Mouse (Mus musculus): ENCODE measurements at regions not wholly inside any gene's neighbourhood (a gene's known extent, or its start where the extent isn't known, plus 50 kb on each side); places are given as distances from the start of the nearest gene placed in this dataset.
A peak's percentile ranks its signal among the peaks of the same experiment; 100 is the strongest.

DNA sequence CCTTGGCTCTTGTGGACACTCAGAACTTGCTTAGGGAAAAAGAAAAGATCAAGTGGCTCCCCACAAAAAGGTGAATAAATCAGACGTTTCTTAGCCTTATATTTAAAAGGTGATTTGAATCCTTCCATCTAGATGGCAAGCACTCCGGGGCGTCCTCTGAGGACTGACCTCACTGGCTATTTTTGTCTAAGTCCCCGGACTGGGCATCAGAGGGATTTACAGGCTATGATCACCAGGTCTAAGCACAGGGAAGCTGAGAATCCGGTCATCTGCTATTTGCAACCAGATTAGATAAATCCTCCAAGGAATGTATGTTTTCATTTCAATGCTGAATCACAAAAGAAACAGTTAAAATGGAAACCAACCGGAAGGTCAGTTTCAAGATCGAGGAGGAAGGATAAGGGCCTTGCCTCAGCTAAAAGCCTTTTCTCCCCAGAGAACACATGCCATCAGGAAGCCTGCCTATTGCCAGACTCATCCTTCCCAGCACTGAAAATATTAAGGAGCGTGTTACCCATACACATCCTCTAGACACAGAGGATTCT is 342.1 kb downstream of the Lpin1 start:
- peak; percentile 82 for DNase-seq (ENCODE audit: low spot score)

- no peak for DNase-seq (ENCODE audit: low spot score)
These were observed 349.3 kb downstream of the Lpin1 start for GRCm38 (mm10) chr12:16261465-16261864.

GRCm38 (mm10) chr12:16260981-16261380 is 349.8 kb downstream of the Lpin1 start:
- peak; percentile 91 for DNase-seq (ENCODE audit: low spot score)

DNA sequence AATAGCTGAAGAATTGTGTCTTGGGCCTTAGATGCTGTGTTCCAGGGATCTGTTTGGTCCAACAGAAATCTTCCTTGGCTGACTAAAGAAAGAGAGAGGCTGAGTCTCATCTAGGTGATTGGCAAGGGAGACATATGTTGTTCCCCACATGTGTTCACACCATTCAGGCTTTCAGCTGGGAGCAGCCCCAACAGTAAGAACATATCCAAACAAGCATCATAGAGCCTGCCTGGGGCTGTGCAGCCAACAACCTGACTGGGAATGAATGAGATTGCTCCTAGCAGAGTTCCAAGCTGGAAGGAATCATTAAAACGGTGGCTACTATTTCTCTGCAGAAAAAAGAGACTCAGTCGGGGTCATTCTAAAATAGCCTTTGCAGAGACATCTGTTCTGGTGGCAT is 350.3 kb downstream of the Lpin1 start:
- DNase-seq (ENCODE audit: low spot score): no peak

- DNase-seq (ENCODE audit: low spot score): peak; percentile 40
These were observed 360.1 kb downstream of the Lpin1 start for GRCm38 (mm10) chr12:16250621-16251020.

DNA sequence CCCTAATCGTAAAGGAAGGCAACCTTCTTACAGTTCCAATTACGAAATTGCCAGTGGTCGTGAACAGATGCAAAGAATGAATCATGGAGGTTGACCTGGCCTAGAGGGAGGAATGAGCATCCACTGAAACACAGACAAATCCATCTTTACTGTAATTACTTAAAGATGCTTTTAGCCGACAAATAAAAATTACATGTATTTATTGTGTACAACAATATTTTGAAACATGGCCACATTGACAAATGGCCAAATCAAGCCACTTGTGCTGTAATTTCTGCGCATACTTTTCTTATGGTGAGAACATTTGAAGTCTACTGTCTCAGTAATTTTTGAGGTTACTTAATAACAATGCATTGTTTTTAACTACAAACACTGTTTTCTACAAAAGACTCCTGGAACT is 360.7 kb downstream of the Lpin1 start:
- DNase-seq (ENCODE audit: low spot score): no peak

- no peak for DNase-seq (ENCODE audit: low spot score)
These were observed 371.0 kb downstream of the Lpin1 start for GRCm38 (mm10) chr12:16239792-16240191.

- no peak for DNase-seq (ENCODE audit: low spot score)
These were observed 373.3 kb downstream of the Lpin1 start for GRCm38 (mm10) chr12:16237498-16237897.

DNA sequence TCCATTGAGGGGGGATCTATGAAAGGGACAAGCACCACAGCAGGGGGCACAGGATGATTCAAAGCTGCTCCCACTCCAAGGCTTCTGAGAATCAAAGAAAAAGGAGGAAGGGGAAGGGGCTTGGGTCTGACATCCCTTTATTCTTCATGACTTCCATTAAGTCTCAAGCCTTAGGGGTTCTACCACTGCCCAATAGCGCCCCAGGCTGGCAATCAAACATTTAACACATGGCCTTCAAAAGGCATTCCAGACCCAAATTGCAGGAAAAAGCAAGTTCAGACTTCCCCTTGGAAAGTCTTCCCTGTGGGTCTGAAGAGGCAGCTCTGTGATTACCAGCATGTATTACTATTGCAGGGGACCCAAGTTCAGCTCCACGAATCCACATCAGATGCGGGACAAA is 377.2 kb downstream of the Lpin1 start:
- no peak for DNase-seq (ENCODE audit: low spot score)

DNA sequence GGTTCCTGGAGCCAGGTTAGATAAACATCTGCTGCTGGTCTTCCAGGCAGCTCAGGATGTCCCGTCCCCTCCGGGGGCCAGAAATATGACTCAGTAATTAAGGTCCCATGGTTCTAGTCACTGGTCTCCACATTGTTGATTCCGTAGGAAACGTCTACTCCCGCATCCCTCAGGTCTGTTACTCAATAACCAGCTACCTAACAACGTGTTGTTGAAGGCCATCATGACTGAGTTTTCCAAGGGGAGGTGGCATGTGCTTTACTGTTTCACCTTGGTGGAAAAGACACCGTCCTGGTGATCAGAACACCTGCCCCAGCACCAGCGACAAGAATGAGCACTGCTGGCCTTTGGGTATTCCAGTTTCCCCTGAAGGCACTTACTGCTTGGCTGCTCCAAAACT is 377.9 kb downstream of the Lpin1 start:
- no peak for DNase-seq (ENCODE audit: low spot score)

GRCm38 (mm10) chr12:16232051-16232450 is 378.7 kb downstream of the Lpin1 start:
- DNase-seq (ENCODE audit: low spot score): no peak

GRCm38 (mm10) chr12:16231093-16231492 is 379.7 kb downstream of the Lpin1 start:
- no peak for DNase-seq (ENCODE audit: low spot score)

DNA sequence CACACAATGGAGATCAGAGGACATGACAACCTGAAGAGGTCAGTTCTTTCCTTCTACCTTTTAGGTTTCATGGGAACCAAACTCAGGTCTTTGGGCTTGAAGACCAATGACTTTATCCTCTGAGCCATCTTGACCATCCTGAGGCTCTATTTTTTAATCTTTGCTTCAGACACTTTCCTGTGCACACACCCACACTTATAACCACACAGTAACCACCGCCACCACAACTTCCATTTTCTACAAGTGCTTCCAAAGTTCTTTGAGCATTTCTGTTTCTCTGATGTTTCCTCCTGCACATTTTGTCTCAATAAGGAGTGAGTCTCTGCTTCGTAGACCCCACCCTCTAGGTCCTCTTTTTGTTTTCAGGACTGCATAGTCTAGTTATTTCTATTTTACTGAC is 385.3 kb downstream of the Lpin1 start:
- DNase-seq (ENCODE audit: low spot score): no peak

- DNase-seq (ENCODE audit: low spot score): peak; percentile 78
These were observed 387.8 kb downstream of the Lpin1 start for GRCm38 (mm10) chr12:16222836-16223450.

DNA sequence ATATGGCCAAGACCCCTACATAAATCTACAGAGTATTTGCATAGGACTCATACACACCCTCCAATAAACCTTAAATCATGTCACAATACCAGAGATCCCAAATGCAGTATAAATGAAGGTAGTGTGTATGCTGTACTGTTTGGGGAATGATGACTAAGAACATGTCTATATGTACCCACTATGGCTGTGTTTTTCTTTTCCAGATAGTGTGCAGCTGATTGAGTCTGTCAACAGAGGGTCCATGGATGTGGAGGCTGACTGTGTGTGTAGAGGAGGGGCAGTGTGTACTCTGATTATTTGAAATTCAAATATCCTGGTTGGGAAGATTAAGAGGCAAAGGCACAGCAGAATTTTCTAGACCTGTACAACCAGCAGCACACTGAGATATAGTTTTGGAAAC is 388.6 kb downstream of the Lpin1 start:
- no peak for DNase-seq (ENCODE audit: low spot score)

DNA sequence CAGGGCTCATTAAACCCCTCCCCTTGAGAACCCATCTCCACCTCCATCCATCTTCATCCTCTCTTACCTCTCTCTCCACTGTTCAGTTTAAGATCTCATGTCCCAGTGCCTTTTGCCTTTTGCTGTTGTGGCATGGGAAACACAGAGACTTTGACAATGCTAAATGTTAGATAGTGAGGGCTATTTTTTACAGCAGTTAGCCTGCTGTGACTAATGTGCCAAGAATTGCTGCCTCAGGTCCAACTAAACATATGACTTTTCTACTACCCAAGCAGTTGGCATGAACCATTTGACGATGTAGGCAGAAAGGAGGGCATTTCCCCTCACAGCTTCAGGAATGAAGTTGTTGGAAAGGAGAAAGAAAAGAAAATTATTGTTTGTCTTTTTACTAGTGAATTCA is 389.6 kb downstream of the Lpin1 start:
- no peak for DNase-seq (ENCODE audit: low spot score)

DNA sequence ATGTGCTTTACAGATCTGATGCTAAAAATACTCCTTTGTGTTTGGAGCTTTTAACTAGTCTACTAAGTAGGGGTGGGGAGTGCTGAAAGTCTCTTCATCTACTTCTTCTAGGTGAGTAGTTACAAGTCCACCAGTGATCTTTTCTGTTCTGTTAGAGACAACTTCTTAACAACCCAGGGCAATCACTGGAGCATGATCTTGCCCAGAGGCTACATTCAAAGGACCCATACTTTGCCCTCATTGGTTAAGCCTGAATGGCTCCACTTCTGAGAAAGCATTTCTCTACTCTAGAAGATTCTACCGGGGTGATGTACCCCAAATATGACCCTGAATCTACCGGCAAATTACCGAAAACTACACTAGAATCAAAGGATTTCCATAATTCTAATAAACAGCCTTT is 390.2 kb downstream of the Lpin1 start:
- DNase-seq (ENCODE audit: low spot score): no peak

DNA sequence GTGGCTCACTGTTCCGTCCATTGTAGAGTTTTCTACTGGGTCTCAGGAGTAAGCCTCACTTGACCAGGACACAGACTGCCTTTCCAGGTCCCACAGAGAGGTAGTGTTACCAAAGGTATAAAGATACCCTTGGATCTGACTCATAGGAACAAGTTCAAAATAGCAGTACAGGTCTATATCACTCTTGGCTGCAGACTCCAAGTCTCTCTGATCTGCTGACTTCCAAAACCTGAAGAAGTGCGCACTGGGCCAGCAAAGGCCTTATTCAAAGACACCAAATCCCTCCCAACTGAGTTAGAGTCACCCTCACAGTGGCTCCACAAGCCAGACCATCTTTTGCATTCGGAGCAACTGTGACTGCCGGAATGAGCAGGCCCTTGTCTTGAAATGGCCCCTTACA is 391.9 kb downstream of the Lpin1 start:
- DNase-seq (ENCODE audit: low spot score): no peak

GRCm38 (mm10) chr12:16210553-16210952 is 393.8 kb upstream of the Trib2 start:
- peak; percentile 47 for DNase-seq (ENCODE audit: low spot score)

DNA sequence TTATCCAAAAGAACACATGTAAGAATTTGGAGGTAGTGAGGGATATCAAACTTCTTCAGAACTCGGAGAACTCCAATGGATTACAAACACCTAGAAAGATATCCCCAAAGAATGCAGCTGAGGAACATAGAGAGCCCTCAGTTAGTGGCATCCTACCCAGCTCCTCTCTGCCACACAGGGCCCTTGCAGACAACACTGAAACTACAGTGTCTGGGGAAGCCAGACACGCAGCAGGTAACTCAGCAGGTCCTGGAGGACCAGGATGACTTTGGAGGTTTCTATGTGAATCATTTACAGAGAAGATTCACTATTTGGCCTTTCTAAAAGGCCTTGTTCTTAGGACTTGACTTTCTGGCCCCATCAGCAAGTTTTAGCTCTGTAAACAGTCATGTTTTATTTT is 393.4 kb upstream of the Trib2 start:
- peak; percentile 14 for DNase-seq (ENCODE audit: low spot score)

- peak; percentile 32 for DNase-seq (ENCODE audit: low spot score)
These were observed 388.2 kb upstream of the Trib2 start for GRCm38 (mm10) chr12:16204941-16205340.

DNA sequence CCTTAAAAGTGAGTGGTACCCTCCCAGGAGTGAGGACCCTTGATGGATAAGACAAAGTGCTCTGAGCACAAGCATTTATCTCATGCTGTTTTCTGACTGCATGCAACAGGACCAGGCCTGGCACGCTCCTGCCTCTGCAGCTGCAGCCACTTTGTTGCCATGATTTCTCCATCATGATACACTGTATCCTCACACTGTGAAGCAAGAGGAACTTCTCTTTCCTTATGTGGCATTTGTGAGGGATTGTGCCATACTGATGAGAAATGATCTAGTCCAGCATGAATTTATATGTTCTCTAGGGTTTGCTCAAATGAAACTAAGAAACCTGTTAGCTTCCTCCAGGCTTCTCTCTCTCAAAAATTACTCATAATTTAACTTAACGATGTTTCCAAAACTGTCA is 380.2 kb upstream of the Trib2 start:
- DNase-seq (ENCODE audit: low spot score): no peak

GRCm38 (mm10) chr12:16191803-16192389 is 375.2 kb upstream of the Trib2 start:
- DNase-seq (ENCODE audit: low spot score): no peak

DNA sequence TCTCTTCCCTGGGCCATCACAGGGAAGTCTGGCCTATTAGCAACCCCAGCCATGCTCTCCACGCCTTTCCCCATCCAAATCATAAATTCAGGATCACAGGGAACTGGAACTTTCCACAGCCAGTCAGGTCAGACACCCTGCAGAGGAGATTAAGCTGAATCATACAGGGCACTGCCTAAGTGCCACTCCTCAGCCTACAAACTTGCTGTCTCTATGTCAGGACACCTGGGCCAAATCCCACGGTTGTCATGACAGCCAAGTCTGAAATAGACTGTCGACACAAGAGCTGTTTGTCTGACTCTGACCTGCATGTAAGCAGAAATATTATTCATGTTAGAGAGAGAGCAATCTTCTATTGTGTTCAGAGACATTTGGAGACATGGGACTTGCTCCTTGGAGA is 374.0 kb upstream of the Trib2 start:
- DNase-seq (ENCODE audit: low spot score): peak; percentile 20

Data from MN1 (cell line).